Mouse (Mus musculus): ENCODE data around the gene Tmem132a.

Gene Tmem132a

DNA sequence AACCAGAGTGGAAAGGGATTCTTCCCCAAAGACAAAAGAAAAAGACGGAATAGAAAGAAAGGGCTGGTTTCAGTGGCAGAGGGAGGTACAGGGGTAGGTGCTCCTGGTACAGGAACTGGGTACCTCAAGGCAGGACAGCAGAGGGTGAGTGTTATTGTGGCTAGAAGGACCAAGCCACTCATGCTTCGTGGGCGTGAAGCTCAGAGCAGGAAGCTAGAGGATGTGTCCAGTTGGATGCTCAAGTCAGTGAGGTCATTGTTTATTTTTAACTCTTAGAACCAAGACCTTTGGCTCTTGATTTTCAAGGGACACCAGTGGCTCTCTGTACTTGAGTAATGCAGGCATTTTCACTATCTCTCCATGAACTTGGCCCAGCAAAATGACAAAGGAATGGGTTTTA, 37.7 kb downstream of the Tmem132a start:
- DNase-seq (ENCODE audit: low read depth, low spot score): no peak

DNA sequence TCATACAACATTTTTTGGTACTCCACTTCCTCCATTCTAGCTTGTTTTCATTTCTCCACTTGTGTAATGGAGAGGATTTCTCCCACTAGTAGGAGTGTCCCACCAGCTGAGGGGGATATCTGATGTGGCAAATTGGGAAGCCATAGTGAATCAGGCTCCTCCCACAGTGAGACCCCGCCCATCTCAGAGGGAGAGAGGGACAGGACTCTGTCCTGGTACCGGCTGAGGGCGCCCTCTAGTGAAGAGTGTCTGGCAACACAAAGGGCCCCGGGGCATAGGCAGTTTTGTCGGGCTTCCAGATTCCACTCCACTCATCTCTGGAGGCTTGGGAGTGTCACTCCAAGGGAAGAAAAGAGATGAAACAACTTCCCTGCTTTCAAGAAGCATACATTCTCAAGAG, 38.3 kb downstream of the Tmem132a start:
- DNase-seq (ENCODE audit: low read depth, low spot score): peak; percentile 93

DNA sequence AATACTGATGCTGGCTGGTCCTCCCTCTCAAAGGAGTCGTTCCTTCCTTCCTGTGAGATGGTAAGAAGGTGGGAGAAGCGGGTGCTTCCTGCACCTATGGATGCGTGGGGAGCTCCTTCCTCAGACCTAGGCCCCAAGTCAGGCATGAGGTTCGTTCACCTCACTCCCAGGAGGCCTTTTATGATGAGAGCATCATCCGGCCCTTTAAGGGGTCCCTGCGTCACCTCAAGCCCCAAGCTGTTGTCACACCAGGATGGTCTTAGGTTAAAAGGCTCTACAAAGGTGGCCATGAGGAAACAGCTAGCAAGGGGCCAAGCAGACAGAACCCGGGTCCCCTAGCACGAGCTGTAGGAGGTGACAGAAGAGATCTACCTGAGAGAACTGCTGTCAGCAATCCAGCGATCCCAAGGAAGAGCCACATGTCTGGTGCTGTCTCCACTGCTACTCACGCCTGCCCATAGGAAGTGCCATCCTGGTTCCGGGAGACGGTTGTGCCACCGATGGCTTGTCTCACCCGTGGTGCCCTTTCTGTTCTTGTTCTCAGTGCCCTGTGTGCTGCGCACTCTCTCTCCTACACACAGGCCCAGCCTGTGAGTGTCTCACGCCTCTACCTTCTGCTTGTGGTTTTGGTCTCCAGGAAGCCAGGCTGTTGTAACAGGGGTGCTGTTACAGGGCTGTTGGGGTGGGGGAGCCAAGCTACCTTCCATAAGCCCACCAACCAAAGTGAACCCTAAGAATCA, 40.1 kb downstream of the Tmem132a start, which contains the start of gene Cd6:
TSS of gene Cd6 (minus strand) at position 623 of the 740 bp plus-strand sequence.
- peak; percentile 77 for DNase-seq (ENCODE audit: low read depth, low spot score)

DNA sequence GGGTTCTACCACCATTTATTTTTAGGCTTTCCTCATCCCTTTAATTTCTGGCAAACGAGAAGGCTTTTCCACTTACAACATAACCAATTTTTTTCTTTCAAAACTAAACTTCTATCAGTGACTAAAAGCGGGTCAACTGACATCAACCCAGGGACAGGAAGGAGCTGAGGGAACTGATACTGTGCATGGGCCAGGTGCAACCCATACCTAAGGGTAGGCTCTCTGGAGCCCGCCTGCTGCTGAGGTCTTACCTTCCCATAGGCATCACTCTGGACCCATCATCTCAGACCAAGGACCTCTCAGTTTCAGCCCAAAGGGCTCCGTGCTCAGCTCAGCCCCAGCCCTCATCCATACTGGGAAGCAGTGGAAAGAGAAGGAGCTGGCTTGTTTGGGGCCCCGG, 41.4 kb downstream of the Tmem132a start:
- no peak for DNase-seq (ENCODE audit: low read depth, low spot score)

DNA sequence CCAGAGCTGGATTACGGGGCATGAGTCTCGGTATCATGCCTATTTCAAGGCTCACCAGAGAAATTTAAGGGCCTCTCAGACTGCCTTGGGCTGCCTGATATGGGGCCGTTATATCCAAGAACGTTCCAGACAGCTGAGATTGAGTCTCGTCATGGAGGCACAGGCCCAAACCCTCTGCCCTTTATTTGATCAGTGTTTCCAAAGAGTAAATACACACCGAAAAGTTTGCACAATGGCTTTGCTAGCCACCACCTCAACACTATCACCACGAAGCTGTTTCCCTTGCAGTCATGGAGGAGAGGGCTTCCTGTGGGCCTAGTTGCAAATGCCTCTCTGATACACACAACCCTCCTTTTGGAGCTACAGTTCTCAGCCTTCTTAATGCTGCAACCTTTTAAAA, 45.7 kb downstream of the Tmem132a start:
- no peak for DNase-seq (ENCODE audit: low read depth, low spot score)

DNA sequence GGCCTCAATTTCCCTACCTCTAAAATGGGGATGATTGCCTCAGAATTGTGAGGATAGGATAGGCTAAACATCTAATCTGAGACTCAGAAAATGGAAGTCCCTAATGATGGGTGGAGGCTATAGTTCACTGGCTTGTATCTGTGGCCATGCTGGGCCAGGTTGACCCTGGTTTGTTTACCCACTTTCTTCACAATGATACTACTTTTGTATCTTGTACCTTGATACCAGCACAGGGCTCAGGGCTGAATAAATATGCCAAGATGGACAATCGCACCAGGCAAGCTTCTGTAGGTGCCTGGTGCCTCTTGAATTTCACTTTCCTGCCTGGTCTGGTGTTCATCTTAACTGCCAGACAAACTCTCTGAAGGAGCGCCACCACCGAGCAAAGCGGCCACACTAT, 47.2 kb downstream of the Tmem132a start:
- DNase-seq (ENCODE audit: low read depth, low spot score): no peak

DNA sequence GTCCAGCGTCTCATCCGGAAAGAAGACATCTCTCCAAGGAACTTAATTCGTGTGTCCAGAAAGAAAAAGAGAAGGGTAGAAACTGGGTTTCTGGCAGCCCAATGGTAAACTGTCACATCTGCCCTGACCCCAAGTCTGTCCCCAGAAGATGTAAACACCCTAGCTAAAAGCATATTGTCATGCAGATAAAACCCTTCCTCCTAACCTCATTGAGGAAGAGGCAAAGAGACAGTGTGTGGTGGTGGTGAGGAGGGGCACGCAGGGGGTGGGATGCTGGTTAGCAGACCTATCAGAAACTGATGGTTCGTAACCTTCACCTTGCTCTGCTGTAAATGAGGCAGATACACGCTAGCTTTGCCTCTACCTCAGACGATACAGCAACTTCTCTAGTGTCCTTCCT, 48.4 kb downstream of the Tmem132a start:
- no peak for DNase-seq (ENCODE audit: low read depth, low spot score)

DNA sequence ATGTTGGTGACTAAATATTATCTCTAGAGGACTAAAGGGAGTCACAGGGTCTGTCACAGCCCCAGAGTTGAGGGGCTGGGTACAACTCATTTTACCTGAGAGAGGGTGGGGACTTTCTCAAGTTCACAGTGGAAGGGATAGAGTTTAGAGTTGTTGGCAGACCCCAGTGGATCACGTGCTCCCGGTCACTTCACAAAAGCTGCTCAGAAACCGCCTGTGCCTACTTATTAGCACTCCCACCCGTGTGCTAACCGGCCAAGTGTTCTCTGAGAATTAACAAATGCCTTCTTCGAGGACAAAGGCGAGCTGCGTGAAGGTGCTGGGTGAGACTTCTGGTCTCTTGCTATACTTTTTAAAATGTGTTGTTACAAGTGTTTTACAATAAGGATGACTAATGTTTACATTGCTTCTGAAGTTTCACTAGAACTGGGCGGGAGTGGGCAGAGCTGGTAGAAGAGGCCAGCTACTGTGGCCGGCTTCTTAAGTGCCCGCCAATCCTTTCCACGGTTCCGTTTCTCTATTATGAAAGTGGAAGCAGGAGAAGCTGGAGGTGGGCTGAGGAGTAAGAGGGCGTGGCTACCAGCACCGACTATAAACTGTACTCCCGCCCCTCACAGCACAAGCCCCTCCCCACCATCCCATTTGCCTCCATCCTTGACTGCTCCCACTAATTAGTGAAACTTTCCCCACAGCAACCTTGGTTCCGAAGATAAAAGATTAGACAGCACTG, 51.4 kb downstream of the Tmem132a start:
- DNase-seq (ENCODE audit: low read depth, low spot score): peak; percentile 17

DNA sequence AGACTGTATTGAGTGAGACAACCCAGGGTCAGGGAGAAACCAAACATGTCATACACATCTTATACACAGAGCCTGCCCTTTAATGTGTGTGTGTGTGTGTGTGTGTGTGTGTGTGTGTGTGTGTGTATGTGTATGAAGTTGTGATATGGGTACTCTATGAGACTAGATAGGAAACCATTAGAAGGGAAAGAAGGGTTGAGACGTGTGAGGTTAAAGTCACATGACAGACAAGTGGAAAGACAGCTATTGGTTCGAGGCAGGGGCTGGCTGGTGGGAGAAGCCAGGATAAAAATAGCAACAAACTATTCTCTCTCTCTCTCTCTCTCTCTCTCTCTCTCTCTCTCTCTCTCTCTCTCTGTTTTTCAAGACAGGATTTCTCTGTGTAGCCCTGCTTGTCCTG, 53.3 kb downstream of the Tmem132a start:
- peak; percentile 54 for DNase-seq (ENCODE audit: low read depth, low spot score)

DNA sequence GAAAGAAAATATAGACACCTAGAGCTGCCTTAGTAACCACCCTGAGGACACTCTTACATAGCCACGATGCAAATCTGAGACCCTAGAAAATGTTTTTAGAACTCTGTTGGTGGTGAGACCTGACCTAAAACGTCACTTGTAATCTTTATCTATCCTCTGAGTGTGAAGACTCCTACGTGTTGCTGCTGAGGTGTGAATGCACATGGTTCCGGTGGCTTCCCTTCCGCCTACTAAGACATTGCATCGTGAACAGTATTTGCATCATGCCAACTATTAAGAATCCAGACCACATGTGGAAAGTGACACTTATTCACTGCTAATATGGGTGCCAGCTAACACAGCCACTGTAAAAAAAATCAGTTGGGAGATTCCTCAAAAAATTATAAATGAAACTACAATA, 53.9 kb downstream of the Tmem132a start:
- peak; percentile 71 for DNase-seq (ENCODE audit: low read depth, low spot score)

DNA sequence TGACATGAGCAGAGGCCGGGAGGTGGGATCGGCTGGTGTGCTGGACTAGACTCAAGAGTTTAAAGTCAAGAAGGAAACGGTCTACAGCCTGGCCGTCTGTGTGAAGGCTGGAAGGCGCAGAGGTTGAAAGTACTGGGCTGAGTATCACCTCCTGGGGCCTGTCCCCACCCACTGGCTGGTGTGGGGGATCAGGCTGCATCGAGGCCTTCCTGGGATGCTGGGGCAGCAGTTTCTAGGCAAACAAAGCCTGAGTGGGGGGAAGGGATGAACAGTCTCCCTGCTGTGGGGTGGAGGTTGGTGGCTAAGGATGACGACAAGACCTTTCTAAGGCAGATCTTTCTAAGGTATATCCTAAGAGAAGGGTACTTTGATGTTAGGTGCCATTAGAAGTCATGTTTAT, 55.8 kb downstream of the Tmem132a start:
- DNase-seq (ENCODE audit: low read depth, low spot score): peak; percentile 53

DNA sequence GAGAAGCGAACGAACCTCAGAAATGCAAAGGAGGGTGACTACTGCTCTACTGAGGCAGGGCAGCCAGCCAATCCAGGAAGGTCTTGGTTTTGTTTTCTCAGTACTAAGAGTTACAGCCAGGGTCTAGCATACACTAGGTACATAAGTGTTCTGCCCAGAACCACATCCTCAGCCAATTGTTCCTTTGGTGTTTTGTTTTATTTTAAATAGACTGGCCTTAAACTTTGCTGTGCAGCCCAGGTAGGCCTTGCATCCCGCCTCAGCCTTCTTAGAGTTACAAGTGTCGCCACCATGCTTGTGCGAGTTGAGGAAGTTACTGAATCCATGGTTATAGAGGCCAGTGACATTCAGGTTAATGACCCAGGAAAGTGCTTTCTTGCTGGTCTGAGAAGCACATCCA, 56.7 kb downstream of the Tmem132a start:
- peak; percentile 59 for DNase-seq (ENCODE audit: low read depth, low spot score)

DNA sequence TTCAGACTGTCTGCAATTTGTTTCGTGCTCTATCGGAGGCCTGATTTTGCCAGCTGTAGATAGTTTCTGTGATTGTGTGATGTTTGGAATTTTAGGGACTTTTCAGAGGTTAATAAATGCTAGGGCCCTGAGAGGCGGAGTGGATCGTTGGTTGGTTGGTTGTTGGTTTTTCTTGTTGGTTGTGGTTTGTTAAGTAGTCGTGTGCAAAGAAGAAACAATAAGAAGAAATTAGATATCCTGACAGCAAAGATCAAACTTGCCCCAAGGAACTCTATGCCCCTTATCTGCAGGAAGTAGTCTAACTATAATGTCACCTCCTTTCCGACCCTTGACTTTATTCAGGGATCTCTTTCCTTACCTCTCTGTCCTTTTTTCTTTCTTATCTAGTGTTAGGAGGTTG, 58.3 kb downstream of the Tmem132a start:
- no peak for DNase-seq (ENCODE audit: low read depth, low spot score)

DNA sequence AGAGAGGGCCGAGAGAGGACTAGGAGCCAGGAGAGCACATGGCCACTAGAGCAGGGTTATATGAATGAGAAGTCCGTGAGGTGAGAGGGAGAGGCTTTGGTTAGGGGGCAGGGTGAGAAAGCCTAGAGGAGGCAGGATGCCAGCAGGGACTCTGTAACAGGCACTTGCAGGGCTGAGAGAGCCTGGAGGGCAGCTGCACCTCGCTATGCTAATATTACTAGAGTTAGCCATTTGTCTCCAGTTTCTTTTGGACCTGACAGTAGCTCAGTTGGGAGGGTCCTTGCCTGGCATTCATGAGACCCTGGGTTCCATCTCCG, 59.6 kb downstream of the Tmem132a start:
- DNase-seq (ENCODE audit: low read depth, low spot score): no peak

DNA sequence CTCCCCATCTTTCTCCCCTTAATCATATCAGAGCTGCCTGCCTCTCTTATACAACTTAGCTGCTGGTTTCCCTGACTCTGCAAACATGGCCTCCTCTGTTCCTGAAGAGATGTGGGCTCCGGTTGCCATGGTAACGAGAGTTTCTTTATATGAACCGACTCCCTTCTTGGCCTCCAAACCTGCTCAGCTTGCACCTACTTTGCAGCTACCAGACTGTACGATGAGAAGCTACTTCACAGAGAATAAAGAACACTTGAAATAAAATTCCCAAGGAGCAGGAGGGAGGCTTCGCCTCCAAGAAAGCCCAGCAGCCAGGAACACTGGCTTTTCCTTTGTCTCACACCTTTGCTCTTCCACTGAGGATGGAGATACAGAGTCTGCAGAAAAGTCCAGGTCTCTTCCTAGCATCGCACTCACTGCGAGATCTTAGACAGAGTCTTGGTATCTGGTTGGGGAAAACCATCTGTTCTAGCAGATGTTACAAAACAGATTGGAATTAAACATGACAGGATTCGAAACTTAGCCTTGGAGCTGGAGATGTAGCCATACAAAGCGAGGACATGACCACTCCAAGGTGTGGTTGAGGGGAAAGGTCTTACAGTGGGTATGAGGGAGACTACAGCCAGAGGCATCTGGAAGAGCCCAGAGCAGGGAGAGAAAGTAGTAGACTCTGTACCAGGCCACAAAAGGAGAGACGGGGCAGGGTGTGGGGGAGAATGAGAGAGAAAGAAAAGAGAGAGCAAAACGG, 60.1 kb downstream of the Tmem132a start:
- DNase-seq (ENCODE audit: low read depth, low spot score): peak; percentile 64

DNA sequence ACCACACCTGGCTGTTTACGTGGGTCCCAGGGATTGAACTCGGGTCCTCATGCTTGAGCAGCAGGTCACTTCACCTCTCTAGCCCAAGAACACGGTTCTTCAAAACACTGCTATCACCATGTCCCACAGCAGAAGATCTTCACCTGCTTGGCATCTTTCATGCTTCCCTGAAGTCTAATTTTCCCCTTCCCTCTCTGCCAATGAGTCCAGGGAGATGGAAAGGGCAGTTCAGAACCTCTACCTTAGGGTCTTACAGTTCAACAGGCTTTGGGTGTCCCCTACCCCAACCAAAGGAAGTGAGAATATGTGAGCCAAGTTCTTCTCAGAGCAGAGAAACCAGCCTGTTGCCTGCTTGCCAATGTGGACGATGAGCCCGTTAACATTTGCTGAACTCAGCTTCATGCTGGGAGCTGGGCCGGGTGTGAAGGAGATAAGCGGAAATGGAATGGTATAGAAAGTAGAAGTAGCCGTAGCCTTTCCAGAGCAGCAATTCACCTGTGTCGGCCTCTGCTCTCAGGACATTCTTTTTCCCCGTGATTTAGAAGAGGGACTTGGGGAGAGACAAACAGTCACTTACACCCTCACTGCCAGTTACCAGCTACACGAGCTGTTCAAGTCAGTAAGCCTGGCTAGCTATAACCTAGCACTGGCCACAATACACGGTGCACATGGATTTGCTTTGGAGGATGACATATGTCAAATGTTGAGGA, 61.1 kb downstream of the Tmem132a start:
- no peak for DNase-seq (ENCODE audit: low read depth, low spot score)
